Mouse (Mus musculus): ENCODE data around the gene Nt5dc3. TPM values are rescaled to one million over a fixed set of nuclear protein-coding genes. Genes with fewer than 3 reads are reported as not detected.

Nt5dc3 gene
- polyA plus RNA-seq, 1 experiment from 2014 or later, result 0.69 TPM

DNA sequence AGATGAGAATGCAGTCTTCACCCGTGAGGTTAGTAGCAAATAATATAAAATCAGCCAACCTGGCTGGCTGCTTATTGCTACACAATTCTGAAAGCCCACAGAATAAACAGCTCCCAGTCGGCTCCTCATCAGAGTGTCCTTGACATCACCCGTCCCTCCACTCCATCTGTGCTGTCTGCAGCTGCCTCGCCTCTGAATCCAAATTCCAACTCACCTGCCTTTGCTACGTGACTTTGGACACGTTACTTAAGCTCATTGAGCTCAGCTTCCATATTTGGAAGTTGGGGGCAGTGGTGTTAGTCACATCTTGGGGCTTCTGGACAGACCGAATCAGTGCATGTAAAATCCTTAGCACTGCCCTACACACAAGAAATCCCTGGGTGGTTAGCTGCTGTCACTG, 93.3 kb downstream of the Nt5dc3 start:
- no peak for TF ChIP-seq CTCF (IDR thresholded peaks at IDR 0.05; ENCODE audit: low read depth)
- no peak for ATAC-seq
- no peaks in the 10 kb centered on the region for H3K4me1 ChIP-seq (replicated peaks; ENCODE audit: control insufficient read depth, insufficient read depth, low read length)
- H3K27ac ChIP-seq (ENCODE audit: low read depth, low read length), result no peak overlapping the region
- no peak overlapping the region for H3K9ac ChIP-seq (ENCODE audit: low read depth, low read length)
- 51% methylated on average over 7 of the region's 7 CpGs for WGBS
- H3K36me3 ChIP-seq (ENCODE audit: control insufficient read depth, insufficient read depth), result no peaks in the 10 kb centered on the region
- no peak overlapping the region for H3K4me2 ChIP-seq (replicated peaks; ENCODE audit: low read depth)
- H3K4me3 ChIP-seq (ENCODE audit: low read depth, low read length), result no peak overlapping the region
- H3K9me3 ChIP-seq (ENCODE audit: control insufficient read depth), result no peaks in the 10 kb centered on the region
- H3K27me3 ChIP-seq (replicated peaks; ENCODE audit: control insufficient read depth, insufficient read depth, low read length), result no peaks in the 10 kb centered on the region

DNA sequence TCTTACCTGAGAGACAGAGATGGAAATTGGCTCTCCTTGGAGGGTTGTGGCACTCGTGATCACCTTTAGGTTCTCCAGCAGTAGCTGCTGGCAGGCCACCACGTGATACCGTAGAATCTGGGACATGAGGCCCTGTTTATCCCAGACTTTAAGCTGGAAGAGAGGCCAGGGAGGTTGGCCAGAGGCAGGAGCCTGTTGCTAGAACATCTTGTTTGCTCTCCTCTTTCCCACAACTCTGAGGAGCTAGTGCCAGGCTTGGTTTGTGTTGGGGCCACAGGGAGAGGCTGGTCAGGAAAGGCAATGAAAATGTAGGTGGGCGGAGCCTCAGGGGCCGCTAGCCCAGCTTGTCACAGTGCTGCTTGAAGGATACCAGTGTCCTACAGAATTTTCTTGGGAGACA, 93.8 kb downstream of the Nt5dc3 start:
- Histone ChIP-seq H3K9me3 (ENCODE audit: control insufficient read depth) (no peaks in the 10 kb centered on the region), H3K9ac (ENCODE audit: low read depth, low read length) (no peak overlapping the region), H3K36me3 (ENCODE audit: control insufficient read depth, insufficient read depth) (no peaks in the 10 kb centered on the region), H3K4me2 (replicated peaks; ENCODE audit: low read depth) (no peak overlapping the region), H3K27me3 (replicated peaks; ENCODE audit: control insufficient read depth, insufficient read depth, low read length) (no peaks in the 10 kb centered on the region), H3K4me3 (ENCODE audit: low read depth, low read length) (no peak overlapping the region), H3K4me1 (replicated peaks; ENCODE audit: control insufficient read depth, insufficient read depth, low read length) (no peaks in the 10 kb centered on the region), H3K27ac (ENCODE audit: low read depth, low read length) (no peak overlapping the region)
- TF ChIP-seq CTCF (IDR thresholded peaks at IDR 0.05; ENCODE audit: low read depth), result no peak
- no peak for ATAC-seq
- WGBS, result 54% methylated on average over 5 of the region's 5 CpGs

DNA sequence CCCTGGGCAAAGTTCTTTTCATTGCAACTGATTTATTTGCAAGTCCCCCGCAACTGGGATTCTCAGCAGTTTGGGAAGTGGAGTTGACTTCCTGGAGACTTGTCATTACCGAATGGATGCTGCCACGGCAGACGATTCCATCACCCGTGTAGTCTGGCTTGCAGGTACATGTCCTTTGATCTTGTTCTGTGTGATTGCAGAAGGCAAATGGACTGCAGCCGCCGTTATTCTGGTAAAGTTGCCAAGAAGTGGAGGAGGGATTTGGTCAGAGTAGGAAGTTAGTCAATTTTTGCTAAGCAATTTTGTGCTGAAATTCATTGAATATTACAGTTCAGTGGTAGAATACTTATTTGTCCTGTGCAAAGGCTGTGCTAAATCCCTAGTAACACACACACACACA, 99.9 kb downstream of the Nt5dc3 start:
- Histone ChIP-seq H3K4me2 (replicated peaks; ENCODE audit: low read depth) (no peak overlapping the region), H3K36me3 (ENCODE audit: control insufficient read depth, insufficient read depth) (no peaks in the 10 kb centered on the region), H3K27me3 (replicated peaks; ENCODE audit: control insufficient read depth, insufficient read depth, low read length) (no peaks in the 10 kb centered on the region), H3K9ac (ENCODE audit: low read depth, low read length) (no peak overlapping the region), H3K4me3 (ENCODE audit: low read depth, low read length) (no peak overlapping the region), H3K9me3 (ENCODE audit: control insufficient read depth) (no peaks in the 10 kb centered on the region), H3K4me1 (replicated peaks; ENCODE audit: control insufficient read depth, insufficient read depth, low read length) (no peaks in the 10 kb centered on the region), H3K27ac (ENCODE audit: low read depth, low read length) (no peak overlapping the region)
- no peak for TF ChIP-seq CTCF (IDR thresholded peaks at IDR 0.05; ENCODE audit: low read depth)
- 65% methylated on average over 7 of the region's 7 CpGs for WGBS
- no peak for ATAC-seq

DNA sequence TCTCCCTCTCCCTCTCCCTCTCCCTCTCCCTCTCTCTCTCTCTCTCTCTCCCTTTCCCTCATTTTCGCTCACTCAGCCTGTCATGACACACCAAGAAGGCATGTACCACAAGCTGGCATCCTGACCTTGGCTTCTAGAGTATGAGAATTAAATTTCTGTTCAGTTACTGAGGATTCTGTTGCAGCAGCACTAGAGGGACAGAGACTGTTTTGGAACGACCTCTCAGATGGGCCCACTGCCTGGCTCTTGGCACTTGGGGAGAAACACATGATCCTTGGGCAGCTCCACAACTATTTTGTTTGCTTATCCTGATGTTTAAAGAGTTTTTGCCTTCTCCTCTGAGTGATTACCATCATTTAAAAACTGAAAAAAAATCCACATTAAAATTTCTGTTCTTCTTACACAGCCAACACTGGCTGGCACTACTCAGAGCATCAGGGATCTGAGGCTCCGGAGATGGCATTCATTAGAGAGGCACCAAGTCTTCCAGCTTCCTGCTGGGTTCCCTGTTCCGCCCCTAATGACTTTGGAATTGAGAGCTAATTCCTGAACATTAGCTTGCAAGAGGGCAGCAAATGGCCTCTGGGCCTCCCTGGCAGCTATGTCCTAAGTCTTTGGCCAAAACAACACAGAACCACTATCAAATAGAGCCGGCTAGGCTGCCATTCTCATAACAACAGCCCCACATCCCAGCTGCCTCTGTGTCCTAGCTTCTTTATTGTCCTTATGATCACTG, 101.4 kb downstream of the Nt5dc3 start:
- Histone ChIP-seq H3K4me3 (ENCODE audit: low read depth, low read length) (no peak overlapping the region), H3K4me2 (replicated peaks; ENCODE audit: low read depth) (no peak overlapping the region), H3K9ac (ENCODE audit: low read depth, low read length) (no peak overlapping the region), H3K27me3 (replicated peaks; ENCODE audit: control insufficient read depth, insufficient read depth, low read length) (no peaks in the 10 kb centered on the region), H3K9me3 (ENCODE audit: control insufficient read depth) (no peaks in the 10 kb centered on the region), H3K4me1 (replicated peaks; ENCODE audit: control insufficient read depth, insufficient read depth, low read length) (no peaks in the 10 kb centered on the region), H3K36me3 (ENCODE audit: control insufficient read depth, insufficient read depth) (no peaks in the 10 kb centered on the region), H3K27ac (ENCODE audit: low read depth, low read length) (no peak overlapping the region)
- ATAC-seq, result no peak
- no peak for TF ChIP-seq CTCF (IDR thresholded peaks at IDR 0.05; ENCODE audit: low read depth)
- 64% methylated on average over 5 of the region's 5 CpGs for WGBS

DNA sequence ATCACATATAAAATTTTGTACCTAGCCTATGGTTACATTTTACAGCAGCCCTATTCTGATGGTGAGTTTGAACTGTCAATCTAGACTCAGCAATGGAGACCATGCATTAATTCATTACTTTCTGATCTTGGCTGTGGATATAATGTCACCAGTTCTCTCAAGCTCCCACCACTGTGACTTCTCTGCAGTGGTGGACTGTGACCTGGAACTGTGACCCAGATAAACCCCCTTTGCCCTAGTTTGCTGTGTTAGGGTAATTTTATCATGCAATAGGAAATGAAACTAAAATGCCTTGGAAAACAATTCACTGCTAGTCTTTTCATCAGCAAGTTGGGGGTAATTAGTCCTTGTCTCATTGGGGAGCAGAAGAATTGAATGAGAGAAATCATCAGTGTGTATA, 102.6 kb downstream of the Nt5dc3 start:
- no peak overlapping the region for H3K27ac ChIP-seq (ENCODE audit: low read depth, low read length)
- no peak overlapping the region for H3K4me2 ChIP-seq (replicated peaks; ENCODE audit: low read depth)
- no peak overlapping the region for H3K4me3 ChIP-seq (ENCODE audit: low read depth, low read length)
- no peak for ATAC-seq
- TF ChIP-seq CTCF (IDR thresholded peaks at IDR 0.05; ENCODE audit: low read depth), result no peak
- no peaks in the 10 kb centered on the region for H3K36me3 ChIP-seq (ENCODE audit: control insufficient read depth, insufficient read depth)
- no peak overlapping the region for H3K9ac ChIP-seq (ENCODE audit: low read depth, low read length)
- no peaks in the 10 kb centered on the region for H3K9me3 ChIP-seq (ENCODE audit: control insufficient read depth)
- H3K4me1 ChIP-seq (replicated peaks; ENCODE audit: control insufficient read depth, insufficient read depth, low read length), result no peaks in the 10 kb centered on the region
- no peaks in the 10 kb centered on the region for H3K27me3 ChIP-seq (replicated peaks; ENCODE audit: control insufficient read depth, insufficient read depth, low read length)

DNA sequence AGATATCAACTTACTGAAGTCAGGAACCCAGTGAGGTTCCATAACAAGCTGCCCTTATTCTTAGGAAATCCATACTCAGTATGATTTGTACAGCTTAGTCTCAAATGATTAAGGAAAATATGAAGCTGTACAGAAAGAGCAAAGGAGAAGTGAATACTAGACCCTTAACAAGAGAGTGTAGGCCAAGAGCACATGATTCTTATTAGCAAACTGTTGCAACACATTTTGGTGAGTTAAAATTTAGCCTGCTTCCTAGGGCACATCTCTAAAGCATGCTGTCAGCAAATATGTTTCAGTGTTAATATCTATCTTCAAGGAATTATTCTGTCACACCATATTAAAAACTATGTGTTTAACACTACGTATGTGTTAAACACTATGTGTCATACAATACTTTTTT, 107.6 kb downstream of the Nt5dc3 start:
- TF ChIP-seq CTCF (IDR thresholded peaks at IDR 0.05; ENCODE audit: low read depth), result no peak
- no peaks in the 10 kb centered on the region for H3K27me3 ChIP-seq (replicated peaks; ENCODE audit: control insufficient read depth, insufficient read depth, low read length)
- H3K4me2 ChIP-seq (replicated peaks; ENCODE audit: low read depth), result no peak overlapping the region
- no peak overlapping the region for H3K4me3 ChIP-seq (ENCODE audit: low read depth, low read length)
- no peaks in the 10 kb centered on the region for H3K4me1 ChIP-seq (replicated peaks; ENCODE audit: control insufficient read depth, insufficient read depth, low read length)
- H3K9me3 ChIP-seq (ENCODE audit: control insufficient read depth), result no peaks in the 10 kb centered on the region
- WGBS, result 96% methylated on average over 1 of the region's 1 CpGs
- no peaks in the 10 kb centered on the region for H3K36me3 ChIP-seq (ENCODE audit: control insufficient read depth, insufficient read depth)
- H3K27ac ChIP-seq (ENCODE audit: low read depth, low read length), result no peak overlapping the region
- no peak overlapping the region for H3K9ac ChIP-seq (ENCODE audit: low read depth, low read length)
- no peak for ATAC-seq

Other genes starting within 250 kb of the Nt5dc3 start
- 296 and 334 TPM in 2 replicates for gene Hsp90b1, start 73.5 kb upstream of the Nt5dc3 start, polyA plus RNA-seq (2015; fragmentation: Nextera tagmentation; extraction: Ambion mirVana)
- gene Ttc41, start 73.2 kb upstream of the Nt5dc3 start, polyA plus RNA-seq (2015; fragmentation: Nextera tagmentation; extraction: Ambion mirVana), result 0.59 TPM in 2 replicates
- gene Gm49358, start 15.0 kb upstream of the Nt5dc3 start, polyA plus RNA-seq (2015; fragmentation: Nextera tagmentation; extraction: Ambion mirVana), result not detected in 2 replicates
- 0.66 and 1.1 TPM in 2 replicates for gene Stab2, start 229.0 kb downstream of the Nt5dc3 start, polyA plus RNA-seq (2015; fragmentation: Nextera tagmentation; extraction: Ambion mirVana)

All from intestine, postnatal 0 days (tissue).